Mouse (Mus musculus) E14TG2a.4 (cell line): ENCODE measurements around the gene Grk6.

Source experiments
- CTCF ChIP-seq: conservative IDR thresholded peaks from 2 replicates; pipeline ENCODE4 v1.5.1; 2014; ENCODE audit warnings: low read length
- NANOG ChIP-seq: IDR thresholded peaks from 2 replicates; pipeline ENCODE4 v1.6.1; 2014; ENCODE audit warnings: borderline replicate concordance, low read length, mixed read lengths
- POU5F1 ChIP-seq: IDR thresholded peaks from 2 replicates; pipeline ENCODE4 v1.6.1; 2014; ENCODE audit warnings: low read length, borderline replicate concordance

- TF ChIP-seq CTCF (no peak), POU5F1 (no peak), NANOG (no peak)
Observed at GRCm38 (mm10) chr13:55482542-55482941, 37.7 kb downstream of the Grk6 start.
